Mouse (Mus musculus) brain, embryonic 14.5 days (tissue): ENCODE measurements around the gene Mapkbp1. TPM values are rescaled to one million over a fixed set of nuclear protein-coding genes. Genes with fewer than 3 reads are reported as not detected.
A peak's percentile ranks its signal among the peaks of the same experiment; 100 is the strongest.

Source experiments
- DNase-seq: peaks from one replicate; pipeline ENCODE4 v3.0.0-alpha.2; 2011; ENCODE audit warnings: low read depth
- CTCF ChIP-seq: fragments of 200-500 bp; IDR thresholded peaks from 2 replicates; pipeline ENCODE4 v1.5.1; 2012; ENCODE audit warnings: inconsistent platforms, mild to moderate bottlenecking, moderate library complexity, borderline replicate concordance; ENCODE audit not compliant: insufficient read depth, insufficient read length; ENCODE audit errors: extremely low read depth
- POLR2A ChIP-seq: fragments of 200-500 bp; IDR thresholded peaks from 2 replicates; pipeline ENCODE4 v1.6.1; 2012; ENCODE audit warnings: mild to moderate bottlenecking, inconsistent platforms, borderline replicate concordance; ENCODE audit not compliant: poor library complexity, insufficient read depth, insufficient read length, severe bottlenecking; ENCODE audit errors: extremely low read depth
- polyA plus RNA-seq: library from polyadenylated mRNA; depleted of rRNA; stranded (reverse); fragments of >200 nt; gene quantifications from 2 replicates; pipeline ENCODE4 v1.2.3, GENCODE M21; 2012

Mapkbp1 gene
- polyA plus RNA-seq, 1 experiment: 42.5 TPM

- TF ChIP-seq CTCF (no peak), POLR2A (no peak)
- no peak for DNase-seq
Observed at GRCm38 (mm10) chr2:120044101-120044603, 71.7 kb downstream of the Mapkbp1 start.

- DNase-seq: no peak
- TF ChIP-seq CTCF (no peak), POLR2A (no peak)
Observed at GRCm38 (mm10) chr2:120044676-120045075, 72.2 kb downstream of the Mapkbp1 start.

- TF ChIP-seq POLR2A: no peak
- no peak for TF ChIP-seq CTCF
- DNase-seq: no peak
Observed at GRCm38 (mm10) chr2:120046486-120047310, 74.2 kb downstream of the Mapkbp1 start.

- no peak for DNase-seq
- no peak for TF ChIP-seq POLR2A
- TF ChIP-seq CTCF: no peak
Observed at GRCm38 (mm10) chr2:120048173-120048572, 75.7 kb downstream of the Mapkbp1 start.

- peak; percentile 19 for DNase-seq
- no peak for TF ChIP-seq POLR2A
- peak; percentile 57 for TF ChIP-seq CTCF
Observed at GRCm38 (mm10) chr2:120049632-120050274, 77.3 kb downstream of the Mapkbp1 start.

GRCm38 (mm10) chr2:120051405-120051804 lies 78.9 kb downstream of the Mapkbp1 start:
- TF ChIP-seq CTCF (no peak), POLR2A (no peak)
- DNase-seq: no peak

- no peak for TF ChIP-seq POLR2A
- no peak for TF ChIP-seq CTCF
- no peak for DNase-seq
Observed at GRCm38 (mm10) chr2:120054771-120055552, 82.5 kb downstream of the Mapkbp1 start.

GRCm38 (mm10) chr2:120055923-120056322 lies 83.4 kb downstream of the Mapkbp1 start:
- no peak for DNase-seq
- TF ChIP-seq CTCF: no peak

GRCm38 (mm10) chr2:120058818-120059217 lies 86.3 kb downstream of the Mapkbp1 start:
- TF ChIP-seq CTCF (no peak), POLR2A (no peak)
- no peak for DNase-seq

GRCm38 (mm10) chr2:120059466-120059865 lies 87.0 kb downstream of the Mapkbp1 start:
- TF ChIP-seq CTCF (no peak), POLR2A (no peak)
- DNase-seq: no peak

GRCm38 (mm10) chr2:120060190-120060589 lies 87.7 kb downstream of the Mapkbp1 start:
- no peak for TF ChIP-seq POLR2A
- TF ChIP-seq CTCF: no peak
- no peak for DNase-seq
